Mouse (Mus musculus) testis, adult 2 months (tissue): ENCODE measurements at regions not wholly inside any gene's neighbourhood (a gene's known extent, or its start where the extent isn't known, plus 50 kb on each side); places are given as distances from the start of the nearest gene placed in this dataset.

ENCODE experiments used
- CTCF ChIP-seq: fragments of 200-500 bp; IDR thresholded peaks from 2 replicates; pipeline ENCODE4 v1.5.1; 2012; ENCODE audit warnings: low read depth, mild to moderate bottlenecking, inconsistent platforms, low read length, moderate library complexity; ENCODE audit not compliant: control insufficient read depth, insufficient read depth, insufficient replicate concordance
- POLR2A ChIP-seq: fragments of 200-500 bp; IDR thresholded peaks from 2 replicates; pipeline ENCODE4 v1.6.1; 2012; ENCODE audit warnings: low read depth, mild to moderate bottlenecking, inconsistent platforms, low read length, moderate library complexity; ENCODE audit not compliant: control insufficient read depth

- TF ChIP-seq CTCF (no peak), POLR2A (no peak)
Observed at GRCm38 (mm10) chr2:174868743-174869369, 108.4 kb downstream of the Edn3 start.
